Mouse (Mus musculus): ENCODE measurements at regions not wholly inside any gene's neighbourhood (a gene's known extent, or its start where the extent isn't known, plus 50 kb on each side); places are given as distances from the start of the nearest gene placed in this dataset.

DNA sequence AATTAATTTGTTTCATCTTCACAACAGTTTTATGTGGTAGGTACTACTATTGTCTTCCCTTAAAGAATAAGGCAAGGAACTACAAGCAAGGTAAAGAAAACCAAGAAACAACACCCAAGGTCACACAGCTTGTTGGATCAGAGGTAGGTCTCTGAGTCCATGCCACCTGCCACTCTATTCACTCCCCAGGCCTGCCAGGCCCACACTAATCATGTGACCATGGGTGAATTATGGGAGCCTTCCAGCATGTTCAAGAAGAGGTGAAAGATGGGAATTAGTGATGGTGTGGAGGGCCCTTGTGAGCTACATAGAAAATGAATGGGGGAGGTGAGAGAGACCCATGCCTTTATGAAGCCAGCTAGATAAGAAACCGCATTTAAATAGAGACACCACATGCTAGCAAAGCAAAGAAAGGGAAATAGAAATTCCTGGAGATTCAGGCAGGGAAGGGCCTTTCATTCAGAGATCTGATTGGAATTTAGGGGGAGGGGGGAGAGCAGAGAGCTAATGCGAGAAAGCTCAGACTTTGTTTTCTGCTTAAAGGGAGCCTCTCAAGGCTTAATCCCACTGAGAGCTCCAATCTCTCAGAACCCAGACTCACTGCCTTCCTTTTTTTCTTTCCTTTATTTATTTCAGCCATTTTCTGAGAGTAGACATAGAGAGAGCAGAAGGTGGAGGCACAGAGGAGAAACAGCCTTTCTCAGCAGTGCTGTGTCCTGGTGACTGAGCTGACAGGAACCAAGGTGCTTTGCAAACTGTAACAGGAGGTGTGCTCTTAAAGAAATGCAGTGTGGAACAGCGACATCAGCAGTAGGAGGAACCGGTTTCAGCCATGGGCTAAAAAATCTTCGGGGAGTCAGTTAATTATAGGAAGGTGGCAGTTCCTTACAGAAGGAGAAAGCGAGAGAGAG lies 160.0 kb downstream of the Spata19 start:
- DNase-seq (ENCODE audit: low read depth, low spot score), result no peak

DNA sequence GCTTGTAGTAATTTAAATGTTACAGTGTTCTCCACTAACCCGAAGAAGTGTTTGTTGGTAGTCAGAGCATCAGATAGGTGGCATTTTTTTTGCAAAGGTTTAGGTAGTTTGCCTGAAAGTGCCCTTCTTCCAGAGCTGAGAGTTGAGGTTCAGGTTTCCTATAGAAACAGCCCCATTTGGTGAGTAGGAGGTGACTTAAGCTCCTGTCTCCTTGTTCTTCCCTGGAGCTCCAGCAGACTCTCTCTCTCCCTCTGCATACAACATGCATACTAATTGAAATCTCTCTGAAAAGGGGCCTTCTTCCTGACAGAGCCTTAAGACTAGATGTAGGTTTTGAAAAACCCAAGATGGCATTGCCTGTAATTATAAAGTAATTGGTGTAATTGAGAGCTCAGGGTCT lies 161.3 kb downstream of the Spata19 start:
- DNase-seq (ENCODE audit: low read depth, low spot score), result no peak

DNA sequence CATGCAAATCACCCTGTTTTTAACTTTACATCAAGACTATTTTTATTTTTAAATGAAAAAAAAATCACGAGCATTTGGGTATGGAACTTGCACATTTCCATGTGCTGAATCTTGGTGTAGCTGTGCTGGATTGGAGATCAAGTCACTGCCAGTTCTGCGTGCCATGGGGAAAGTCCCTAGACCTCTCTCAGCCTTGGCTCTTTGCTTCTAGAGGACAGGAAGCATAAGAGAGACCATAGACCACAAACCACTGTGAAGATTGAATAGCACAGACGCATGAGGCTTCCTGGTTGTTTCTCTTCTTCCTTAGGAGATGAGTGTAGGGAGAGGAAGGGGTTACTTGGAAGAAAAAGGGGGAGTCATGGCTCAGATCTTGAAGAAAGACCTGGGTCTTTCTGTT lies 161.7 kb downstream of the Spata19 start:
- DNase-seq (ENCODE audit: low read depth, low spot score), result no peak

DNA sequence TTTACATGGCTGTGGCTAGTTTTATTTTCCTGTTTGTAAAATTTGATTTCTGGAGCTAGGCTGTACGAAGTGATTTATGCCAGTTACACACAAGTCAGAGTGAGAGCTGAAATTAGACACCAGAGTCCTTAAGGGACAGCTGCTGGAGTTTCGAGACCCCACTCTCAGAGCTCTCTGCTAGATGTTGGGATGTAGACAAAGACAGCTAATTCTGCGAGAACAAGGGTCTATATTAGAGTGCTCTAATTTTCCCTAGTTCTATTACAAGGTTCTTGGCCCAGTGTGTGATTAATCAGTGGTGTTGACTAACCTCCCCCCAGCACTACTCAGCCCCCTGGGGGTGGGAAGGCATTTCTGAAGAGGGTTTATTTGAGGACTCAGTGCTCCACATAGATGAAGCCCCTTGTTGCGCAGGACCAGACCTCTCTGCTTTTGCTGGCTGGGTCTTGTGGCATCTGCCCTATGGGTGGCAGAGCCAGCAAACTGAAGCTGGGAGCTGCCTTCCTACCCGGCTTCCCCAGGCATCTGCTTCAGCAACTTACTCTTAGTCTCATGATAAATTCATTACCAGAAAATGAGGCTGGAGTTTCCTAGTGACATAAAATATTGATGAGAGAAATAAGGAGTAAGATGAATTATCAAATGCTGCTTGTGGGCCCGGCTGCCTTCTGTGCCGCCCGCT lies 171.9 kb downstream of the Spata19 start:
- peak; percentile 14 for DNase-seq (ENCODE audit: low read depth, low spot score)

DNA sequence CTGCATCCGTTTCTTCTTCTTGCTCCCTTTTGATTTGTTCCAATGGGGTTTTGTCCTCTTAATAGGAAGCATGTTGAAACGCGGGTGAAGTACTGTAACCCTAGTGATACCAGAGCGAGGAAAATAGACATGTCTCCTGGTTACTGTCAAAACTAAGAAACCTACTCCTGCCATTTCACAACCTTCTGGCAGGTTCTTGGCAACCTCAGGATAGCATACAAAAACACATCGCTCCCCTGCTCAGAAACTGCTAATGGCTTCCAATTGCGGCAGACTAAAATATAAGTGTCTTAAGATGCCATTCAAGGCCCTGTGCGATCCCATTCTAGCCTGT lies 172.4 kb downstream of the Spata19 start:
- DNase-seq (ENCODE audit: low read depth, low spot score), result no peak

DNA sequence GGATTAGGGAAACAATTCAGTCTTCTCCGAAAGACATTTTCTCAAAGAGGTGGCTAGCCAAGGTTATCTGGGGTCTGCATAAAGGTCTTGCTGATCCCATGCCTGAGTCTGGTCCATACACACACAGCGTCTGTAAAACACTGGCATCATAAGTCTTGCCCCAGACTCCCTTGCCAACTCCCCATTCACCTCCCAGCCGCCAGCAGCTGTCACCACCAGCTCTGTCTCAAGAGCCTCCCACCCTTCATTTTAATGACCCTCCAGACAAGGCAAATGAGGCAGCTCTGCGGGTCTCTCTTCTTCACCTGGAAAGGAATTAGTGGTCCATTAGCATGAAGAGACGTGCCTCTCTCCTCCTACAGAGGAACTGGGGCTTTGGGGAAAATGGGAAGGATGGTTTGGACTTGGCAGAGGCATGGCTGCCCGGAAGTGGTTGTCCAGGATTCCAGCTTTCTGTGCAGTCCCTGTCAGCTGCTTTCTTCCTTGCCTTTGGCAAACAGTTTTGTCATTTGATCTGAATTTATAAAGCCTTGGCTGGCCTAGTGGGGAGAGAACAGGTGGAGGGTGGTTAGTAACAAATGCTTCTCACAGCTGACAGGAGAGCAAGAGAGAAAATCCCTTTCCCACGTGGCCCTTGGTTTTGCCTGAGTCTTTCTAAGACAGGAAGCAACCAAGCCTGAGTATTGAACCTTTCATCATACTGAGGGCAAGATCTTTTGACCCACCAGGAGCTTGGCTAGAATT lies 173.3 kb upstream of the Opcml start:
- DNase-seq (ENCODE audit: low read depth, low spot score), result no peak

DNA sequence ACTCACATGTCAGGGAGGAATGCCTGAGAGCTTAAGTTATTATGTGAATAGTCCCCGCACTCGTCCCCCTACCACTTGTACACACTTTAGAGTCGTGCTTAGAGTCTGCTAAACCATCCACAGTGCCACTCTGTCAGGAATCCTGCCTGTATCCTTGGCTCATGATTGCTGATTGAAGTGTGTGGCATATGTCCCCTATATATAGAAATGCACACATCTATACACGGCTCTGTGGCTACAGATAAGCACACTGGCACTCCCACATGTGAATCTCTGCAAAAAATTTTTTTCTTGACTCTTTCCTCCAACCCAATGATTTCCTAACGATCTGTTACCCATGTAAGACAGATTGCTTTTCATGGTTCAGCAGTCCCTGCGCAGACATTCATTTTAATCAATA lies 155.7 kb upstream of the Opcml start:
- DNase-seq (ENCODE audit: low read depth, low spot score), result no peak

DNA sequence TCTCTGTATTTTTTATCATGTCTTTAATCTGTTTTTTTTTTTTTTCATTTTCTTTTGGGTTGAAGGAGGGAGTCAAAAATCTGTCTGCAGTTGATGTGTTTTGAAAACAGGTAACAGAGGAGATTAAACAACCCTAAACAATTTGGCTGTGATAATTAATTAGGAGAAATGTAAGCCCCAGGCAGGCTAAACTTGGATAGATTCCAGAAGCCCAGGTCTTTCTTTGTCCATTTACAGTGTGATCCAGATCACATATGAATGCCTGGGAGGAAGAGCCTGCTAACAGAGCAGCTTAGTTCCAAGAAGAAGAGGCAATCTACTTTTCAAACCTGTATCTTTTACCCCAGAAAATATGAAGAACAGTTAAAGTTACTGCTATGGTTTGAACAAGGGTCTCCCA lies 150.0 kb upstream of the Opcml start:
- DNase-seq (ENCODE audit: low read depth, low spot score), result no peak

DNA sequence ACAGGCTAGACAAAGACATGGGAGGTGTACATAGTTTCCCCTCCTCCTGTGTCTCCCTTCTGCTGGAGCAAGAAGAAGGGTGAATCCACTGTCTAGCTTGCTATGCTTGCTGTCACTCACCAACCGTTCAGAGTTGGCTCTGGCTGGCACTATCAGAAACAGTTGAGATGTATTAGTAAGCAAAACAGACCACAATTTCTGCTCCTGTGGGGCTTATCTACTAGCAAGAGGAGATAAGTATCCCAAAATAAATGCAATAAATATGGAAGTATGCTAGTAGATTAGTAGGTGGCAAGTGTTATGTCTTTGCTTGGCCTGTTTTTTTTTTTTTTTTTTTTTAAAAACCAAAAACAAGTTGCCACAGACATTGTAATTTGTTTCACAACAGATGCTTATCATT lies 147.3 kb upstream of the Opcml start:
- no peak for DNase-seq (ENCODE audit: low read depth, low spot score)

DNA sequence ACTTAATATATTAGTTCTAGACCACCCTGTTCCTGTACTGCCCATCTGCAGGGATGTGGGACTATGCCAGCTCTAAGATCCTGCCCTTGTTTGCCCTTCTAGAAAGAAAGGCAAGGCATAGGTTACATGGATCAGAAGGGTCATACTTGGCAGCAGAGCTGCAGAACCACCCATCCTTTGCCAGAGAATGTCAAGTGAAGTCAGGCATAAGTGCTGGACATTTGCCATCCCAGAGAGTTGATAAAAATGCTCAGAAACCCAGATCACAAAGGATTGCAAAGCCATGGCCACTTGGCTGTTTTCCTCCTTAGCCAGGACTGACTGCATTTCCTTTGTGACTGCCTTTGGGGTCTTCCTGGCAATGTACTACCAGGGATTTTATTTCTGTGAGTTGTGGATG lies 146.7 kb upstream of the Opcml start:
- DNase-seq (ENCODE audit: low read depth, low spot score), result no peak

DNA sequence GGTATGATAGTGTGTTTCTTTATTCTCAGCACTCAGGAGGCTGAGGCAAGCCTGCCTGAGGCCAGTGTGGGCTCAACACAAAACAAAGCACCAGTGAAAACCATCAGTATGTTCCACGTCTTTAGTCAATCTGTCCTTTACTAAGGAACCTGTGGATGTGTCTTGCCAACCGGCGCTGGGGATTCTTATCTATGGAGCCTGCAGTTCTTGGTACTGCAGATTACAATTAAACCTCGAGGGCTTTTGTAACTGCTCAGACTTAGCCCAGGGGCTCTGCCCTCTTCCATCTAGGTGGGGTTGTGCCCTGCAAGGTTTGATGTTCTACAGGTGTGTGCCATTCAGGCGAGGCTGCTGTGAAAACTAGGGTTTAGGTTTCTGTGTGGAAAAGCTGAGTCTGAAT lies 145.1 kb upstream of the Opcml start:
- DNase-seq (ENCODE audit: low read depth, low spot score), result no peak

DNA sequence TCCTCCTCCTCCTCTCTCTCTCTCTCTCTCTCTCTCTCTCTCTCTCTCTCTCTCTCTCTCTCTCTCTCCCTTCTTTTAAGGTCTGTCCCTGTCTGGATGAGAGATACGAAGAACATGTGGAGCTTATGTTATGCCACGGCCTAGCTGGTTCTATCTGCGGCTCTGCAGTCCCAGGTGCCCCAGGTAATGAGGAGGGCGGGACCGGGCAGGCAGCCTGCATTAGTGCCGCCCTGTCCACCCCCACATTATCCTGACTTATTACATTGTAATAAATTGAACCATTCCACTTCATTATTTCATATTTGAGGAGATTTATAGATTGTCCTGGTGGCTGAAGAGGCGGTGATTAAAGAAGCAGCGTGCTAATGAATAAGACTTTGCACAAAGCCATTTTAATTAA lies 144.5 kb upstream of the Opcml start:
- no peak for DNase-seq (ENCODE audit: low read depth, low spot score)

DNA sequence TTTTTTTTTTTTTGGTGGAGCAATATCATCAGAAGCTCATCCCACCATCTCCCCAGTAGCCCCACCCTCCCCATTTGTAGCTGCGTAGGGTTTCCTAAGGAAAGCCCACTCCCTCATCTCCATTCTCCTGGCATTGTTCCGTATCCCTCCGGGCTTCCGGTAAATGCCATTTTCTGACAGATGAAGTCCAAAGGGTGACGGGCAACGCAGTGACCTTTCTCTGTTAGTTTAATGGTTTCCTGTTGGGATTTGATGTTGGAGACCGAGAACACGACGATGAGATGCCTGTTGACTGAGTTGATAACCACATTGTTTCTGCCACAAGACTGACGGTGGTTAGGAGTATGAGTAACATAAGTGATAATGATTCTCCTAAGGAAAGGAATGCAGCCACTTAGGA lies 143.6 kb upstream of the Opcml start:
- no peak for DNase-seq (ENCODE audit: low read depth, low spot score)

DNA sequence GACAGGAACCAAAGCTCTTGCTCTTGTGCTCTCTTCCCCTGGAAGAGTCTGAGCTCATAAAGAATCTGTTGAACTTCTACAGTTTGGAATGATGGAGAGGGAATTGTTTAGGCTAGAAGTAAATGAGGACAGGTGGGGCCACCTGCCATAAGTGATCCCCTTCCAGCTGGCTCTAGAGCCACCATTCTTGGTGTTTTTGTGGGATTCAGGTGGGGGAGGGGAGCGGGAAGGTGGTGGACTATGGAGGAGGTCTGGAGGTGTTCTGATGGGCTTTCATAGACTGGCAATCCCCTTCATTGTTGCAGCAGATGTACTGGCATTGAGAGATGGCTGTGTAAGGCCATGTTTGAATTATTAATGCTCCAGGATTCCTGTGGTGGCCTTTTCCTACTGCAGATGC lies 132.6 kb upstream of the Opcml start:
- DNase-seq (ENCODE audit: low read depth, low spot score), result no peak

DNA sequence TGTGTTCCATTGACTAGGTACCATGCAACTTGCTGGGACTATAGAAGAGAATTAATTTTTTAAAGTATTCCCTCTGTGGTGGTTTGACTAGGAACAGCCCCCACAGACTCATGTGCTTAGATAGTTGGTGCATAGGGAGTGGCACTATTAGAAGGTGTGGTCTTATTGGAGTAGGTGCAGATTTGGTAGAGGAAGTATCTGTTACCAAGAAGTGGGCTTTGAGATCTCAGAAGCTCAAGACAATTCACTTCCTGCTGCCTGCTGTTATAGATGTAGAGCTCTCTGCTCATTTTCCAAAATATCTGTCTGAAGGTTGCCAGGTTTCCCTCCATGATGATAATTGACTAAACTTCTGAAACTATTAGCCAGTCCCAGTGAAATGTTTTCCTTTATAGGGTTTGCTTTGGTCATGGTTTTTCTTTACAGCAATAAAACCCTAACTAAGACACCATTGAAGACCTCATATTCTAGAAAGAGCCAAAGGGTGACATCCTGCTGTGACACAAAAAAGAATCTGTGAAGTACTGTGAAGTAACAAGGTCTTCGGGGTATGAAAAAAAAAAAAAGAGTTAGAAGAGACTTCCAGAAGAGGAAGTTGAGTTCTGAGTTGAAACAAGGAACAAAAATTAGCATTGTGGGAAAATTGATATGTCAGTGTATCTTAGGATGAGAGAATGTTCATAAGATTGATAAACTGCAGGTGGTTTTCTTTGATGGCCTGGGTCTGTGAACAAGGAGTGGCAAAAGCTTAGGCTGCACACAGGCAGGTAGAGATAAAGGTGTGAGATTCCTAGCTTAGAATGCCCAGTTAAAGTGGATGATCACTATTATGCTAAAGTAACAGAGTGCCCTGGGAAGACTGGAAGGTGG lies 128.9 kb upstream of the Opcml start:
- no peak for DNase-seq (ENCODE audit: low read depth, low spot score)

DNA sequence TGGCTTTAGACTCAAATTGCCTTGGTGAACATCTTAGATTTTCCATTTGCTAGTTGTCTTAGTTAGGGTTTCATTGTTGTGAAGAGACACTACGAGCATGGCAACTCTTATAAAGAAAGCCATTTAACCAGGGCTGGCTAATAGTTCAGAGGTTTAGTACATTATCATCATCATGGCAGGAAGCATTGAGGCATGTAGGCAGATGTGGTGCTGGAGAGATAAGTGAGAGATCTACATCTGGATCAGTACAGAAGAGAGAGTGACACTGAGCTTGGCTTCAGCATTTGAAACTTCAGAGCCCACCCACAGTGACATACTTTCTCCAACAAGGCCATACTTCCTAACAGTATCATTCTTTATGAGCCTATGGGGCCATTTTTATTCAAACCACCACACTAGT lies 127.3 kb upstream of the Opcml start:
- DNase-seq (ENCODE audit: low read depth, low spot score), result no peak

DNA sequence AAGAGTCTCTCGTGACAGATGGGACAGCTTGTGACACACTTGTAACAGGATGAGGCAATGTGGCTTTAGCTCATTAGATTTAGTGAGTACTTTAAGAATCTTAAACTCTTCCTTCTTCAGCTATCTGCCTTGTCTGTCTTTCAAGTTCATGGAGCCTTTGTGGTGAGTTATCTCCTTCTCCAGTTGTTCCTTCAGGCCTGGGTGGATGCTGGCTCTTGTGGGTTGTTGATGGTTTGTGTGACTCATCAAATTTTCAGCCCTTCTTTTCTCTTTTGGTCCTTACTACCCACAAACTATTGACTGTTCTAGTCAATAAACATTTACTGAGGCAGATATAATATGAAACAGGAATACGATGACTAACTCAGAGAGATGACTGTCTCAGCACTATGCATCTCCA lies 124.9 kb upstream of the Opcml start:
- no peak for DNase-seq (ENCODE audit: low read depth, low spot score)

DNA sequence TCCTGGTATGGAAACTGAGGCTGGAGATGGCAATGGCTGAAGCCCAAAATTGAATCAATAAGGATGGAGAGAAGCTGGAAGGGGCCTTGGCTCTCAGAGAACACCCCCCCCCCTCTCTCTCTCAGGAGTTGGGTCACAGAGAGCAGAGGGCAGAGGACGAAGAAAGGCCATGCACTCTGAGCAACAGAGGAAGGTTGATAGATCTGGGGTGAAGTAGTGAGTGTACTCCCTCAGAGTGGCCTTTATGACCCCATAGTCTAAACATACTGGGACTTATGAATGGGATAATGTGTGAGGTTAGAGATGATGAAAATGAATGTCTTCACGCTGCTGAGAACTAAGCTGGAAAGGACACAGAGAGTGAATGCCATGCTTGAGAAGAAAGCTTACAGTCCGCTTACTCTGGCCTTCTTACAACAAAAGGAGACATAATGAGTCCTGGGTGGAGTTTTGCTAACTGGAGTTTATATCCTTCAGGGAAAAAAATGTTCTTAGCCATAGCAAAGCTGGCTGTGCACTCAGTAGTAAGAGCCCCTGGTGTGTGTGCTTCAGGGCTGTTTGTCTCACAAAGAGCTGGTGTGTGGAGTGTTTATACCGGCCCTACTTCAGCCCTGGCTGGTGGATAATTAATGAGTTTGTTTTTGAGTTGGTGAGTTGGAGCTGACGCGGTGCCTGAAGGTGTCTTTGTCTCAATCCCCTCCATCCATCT lies 120.4 kb upstream of the Opcml start:
- DNase-seq (ENCODE audit: low read depth, low spot score), result no peak

DNA sequence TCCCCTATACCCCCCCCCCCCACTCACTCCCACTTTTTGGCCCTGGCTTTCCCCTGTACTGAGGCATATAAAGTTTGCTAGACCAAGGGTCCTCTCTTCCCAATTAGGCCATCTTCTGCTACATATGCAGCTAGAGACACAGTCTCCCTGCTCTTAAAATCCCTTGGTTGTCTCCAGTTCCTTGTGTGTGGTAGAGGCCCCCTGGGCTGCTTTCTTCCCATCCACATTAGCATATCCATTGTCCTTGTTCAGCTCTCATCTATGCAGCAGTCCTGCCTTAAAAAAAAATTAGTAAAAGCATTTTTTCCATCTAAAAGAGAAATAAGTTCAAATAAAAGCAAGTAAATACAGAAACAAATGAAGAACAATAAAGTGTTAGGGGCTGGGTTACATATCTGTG lies 105.2 kb upstream of the Opcml start:
- DNase-seq (ENCODE audit: low read depth, low spot score), result no peak

DNA sequence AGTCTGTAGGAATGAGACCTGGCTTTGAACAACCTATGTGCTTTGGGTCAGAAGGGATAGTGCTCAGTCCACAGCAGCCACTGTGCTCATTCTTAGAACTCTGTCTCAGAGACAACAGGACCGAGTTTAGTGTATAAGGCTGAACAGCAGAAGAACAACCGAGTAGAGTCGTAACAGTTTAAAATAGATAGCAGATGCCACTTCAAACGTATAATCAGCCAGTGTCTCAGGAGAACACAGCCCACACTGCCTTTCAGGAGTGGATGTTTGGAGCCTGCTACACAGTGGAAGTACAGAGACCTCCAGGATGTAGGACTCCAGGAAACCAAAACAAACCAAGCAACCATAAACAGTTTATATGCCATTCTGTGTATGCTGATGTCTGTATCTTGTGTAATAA lies 99.0 kb upstream of the Opcml start:
- DNase-seq (ENCODE audit: low read depth, low spot score), result no peak

DNA sequence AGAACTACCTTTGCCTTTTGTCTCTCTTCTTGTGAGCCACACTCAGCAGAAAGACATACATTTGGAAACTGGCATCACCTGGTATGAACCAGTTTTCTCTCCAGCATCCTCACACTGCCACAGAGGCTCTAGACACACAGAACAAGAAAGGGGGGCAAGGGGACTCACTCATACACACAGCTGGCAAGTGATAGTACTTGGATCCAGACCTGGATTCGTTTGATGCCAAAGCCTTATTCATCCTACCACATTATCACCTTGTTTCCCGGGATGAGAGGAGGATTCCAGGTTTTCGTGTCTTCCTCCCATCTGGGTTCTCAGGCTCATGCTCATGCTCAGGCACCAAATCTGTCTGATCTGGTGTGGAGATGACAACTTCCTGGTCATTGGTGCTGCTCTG lies 97.8 kb upstream of the Opcml start:
- no peak for DNase-seq (ENCODE audit: low read depth, low spot score)

All from brain, embryonic 18.5 days (tissue).